Mouse (Mus musculus): ENCODE data around the gene Syce3.

The Syce3 gene

GRCm38 (mm10) chr15:89365141-89365551 is 45.2 kb downstream of the Syce3 start:
- DNase-seq = no peak

- DNase-seq = no peak
These were observed 47.3 kb downstream of the Syce3 start for GRCm38 (mm10) chr15:89363051-89363450.

- no peak for DNase-seq
These were observed 51.5 kb downstream of the Syce3 start for GRCm38 (mm10) chr15:89358784-89359183.

GRCm38 (mm10) chr15:89356372-89356771 is 53.9 kb downstream of the Syce3 start:
- DNase-seq = peak; percentile 97

GRCm38 (mm10) chr15:89355241-89356187 is 54.8 kb downstream of the Syce3 start, which contains the start of the genes Lmf2 and Ncaph2:
Gene Lmf2 (minus strand): TSS chr15:89355659.
Gene Ncaph2 (plus strand): TSS chr15:89355719.
- DNase-seq = peak; percentile 98

DNA sequence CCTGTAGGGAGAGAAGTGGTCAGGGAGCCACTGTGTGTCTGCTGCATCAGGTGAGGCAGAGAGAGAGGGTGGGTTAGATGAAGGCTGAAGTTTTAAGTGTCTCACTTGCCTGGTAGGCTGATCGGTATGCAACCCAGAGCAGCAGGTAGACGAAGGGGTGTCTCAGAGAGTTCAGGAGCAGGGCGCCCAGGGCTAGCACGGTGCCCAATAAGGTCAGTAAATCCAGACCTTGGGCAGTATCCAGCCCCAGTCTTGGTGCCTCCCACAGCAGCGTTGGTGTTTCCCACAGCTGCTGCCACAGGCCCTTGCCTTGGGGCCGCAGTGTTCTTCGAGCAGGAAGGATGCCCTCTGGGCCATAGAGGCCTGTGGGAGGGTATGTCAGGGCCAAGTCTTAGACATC is 55.8 kb downstream of the Syce3 start:
- DNase-seq = no peak

DNA sequence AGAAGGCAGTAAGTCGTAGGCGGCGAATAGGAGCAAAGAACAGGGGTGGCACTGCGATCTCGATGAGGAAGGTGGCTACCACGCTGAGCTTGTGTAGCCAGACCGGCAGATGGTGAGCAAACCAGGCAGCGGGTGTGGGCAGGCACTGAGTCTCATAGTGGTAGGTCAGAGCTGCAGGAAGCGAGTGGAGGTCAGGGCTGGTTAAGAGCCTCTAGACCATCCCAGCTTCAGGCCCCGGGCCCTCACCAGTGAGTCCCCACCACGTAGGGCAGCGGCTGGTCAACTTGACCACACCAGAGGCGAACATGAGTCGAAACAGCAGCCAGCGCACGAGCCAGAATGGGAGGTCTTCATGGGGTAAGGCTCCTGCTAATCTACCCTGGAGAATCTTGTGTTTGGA is 56.5 kb downstream of the Syce3 start:
- no peak for DNase-seq

GRCm38 (mm10) chr15:89352795-89353194 is 57.5 kb downstream of the Syce3 start:
- no peak for DNase-seq

DNA sequence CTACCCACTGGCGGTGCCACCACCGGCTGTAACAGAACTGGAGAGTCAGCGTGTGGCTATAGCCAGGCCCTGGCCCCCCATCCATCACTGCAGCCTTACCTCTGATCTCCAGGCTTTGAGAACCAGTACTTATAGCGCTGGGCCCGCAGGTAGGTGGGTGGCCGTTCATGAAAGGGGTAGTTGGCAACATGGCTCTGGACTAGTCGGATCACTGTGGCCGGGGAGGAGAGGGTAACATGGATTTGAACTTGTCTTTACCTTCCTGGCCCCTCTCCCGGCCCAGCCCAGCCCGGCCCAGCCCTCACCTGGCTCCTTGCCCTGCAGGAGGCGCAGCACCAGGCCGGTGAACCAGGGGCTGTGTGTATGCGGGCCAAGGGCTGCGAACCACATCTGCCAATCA is 58.2 kb downstream of the Syce3 start:
- no peak for DNase-seq

DNA sequence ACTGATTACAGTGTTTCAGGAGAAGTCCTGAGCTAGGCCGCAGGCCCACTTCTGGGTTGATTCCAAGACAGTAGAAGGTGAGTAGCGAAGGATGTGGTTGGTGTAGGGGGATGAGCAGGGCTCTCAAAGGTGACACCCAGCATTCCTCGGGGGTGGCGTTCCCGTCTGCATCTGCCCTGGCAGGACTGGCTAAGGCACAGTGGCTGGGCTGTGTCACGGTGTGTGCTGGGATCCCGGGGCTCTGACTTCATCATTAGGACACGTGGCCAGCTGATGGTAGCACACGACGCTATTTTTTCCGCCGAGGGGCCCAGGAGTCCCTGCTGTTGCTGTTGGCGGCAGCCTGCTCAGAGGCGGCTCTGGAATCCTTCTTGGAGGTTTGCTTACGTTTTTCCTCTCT is 59.0 kb downstream of the Syce3 start:
- DNase-seq = no peak

DNA sequence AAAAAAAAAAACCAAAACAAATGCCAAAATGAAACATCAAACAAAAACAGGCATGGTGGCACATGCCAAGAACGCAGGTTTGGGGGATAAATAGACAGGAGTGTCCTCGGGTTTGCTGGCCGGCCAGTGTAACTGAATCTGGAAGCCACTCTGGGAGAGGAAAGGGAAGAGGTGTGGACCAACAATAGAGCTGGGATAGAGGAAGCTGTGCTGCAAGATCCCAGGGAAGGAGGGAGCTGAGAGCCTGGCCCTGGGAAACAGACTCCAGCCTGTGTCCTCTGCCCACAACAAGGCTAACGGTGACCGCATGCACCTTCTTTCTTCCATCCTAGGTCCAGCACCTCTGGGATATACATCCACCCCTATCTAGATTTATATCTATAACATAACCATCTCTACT is 59.9 kb downstream of the Syce3 start:
- DNase-seq = no peak

- no peak for DNase-seq
These were observed 67.0 kb downstream of the Syce3 start for GRCm38 (mm10) chr15:89343325-89343724.

- DNase-seq = no peak
These were observed 68.6 kb downstream of the Syce3 start for GRCm38 (mm10) chr15:89341678-89342077.
